Mouse (Mus musculus): ENCODE measurements at regions not wholly inside any gene's neighbourhood (a gene's known extent, or its start where the extent isn't known, plus 50 kb on each side); places are given as distances from the start of the nearest gene placed in this dataset.

GRCm38 (mm10) chr16:86806374-86806773 lies 547.6 kb upstream of the N6amt1 start:
- TF ChIP-seq CTCF (conservative IDR thresholded peaks at IDR 0.05; ENCODE audit: low read length) (no peak), POU5F1 (IDR thresholded peaks at IDR 0.05; ENCODE audit: borderline replicate concordance, low read length) (no peak)

Data from E14TG2a.4 (cell line).